Mouse (Mus musculus) kidney, postnatal 36 days (tissue): ENCODE measurements around the gene Slc6a19.
"Not testable (repeated sequence)": the region's sequence is repeated elsewhere in the genome, so short reads cannot be mapped to it uniquely, and the experiment has no call there.

Experiments used
- DNase-seq, 2 experiments: peaks; one replicate each; pipeline ENCODE4 v3.0.0; 2021 to 2022; ENCODE audit warnings: mixed read lengths in 2 of 2

The Slc6a19 gene

DNA sequence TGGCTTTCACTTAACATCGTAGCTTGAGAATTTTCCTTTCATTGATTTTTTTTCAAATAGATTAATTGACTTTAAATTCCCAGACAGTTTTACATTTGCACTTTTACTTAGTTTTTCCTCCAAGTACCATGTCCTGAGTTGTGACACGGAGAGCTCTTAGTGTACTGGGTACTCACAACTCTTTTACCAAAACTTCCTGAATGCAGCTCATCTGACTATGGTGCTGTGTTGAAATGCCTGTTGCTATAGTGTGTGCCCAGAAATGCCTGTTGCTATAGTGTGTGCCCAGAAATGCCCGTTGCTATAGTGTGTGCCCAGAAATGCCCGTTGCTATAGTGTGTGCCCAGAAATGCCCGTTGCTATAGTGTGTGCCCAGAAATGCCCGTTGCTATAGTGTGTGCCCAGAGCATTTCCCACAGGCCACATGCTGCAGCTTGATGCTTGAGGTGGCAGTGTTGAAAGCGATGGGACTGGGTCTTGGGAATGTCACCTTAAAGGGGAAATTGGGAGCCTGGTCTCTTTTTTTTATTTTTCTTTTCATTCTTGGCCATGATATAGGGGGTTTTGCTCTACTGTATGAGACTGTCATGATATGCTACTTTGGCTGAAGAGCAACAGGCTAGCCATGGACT lies at the start of gene Slc6a19:
Slc6a19 (minus strand) TSS at position 172 of the 632 bp plus-strand sequence.
- no peak for DNase-seq

DNA sequence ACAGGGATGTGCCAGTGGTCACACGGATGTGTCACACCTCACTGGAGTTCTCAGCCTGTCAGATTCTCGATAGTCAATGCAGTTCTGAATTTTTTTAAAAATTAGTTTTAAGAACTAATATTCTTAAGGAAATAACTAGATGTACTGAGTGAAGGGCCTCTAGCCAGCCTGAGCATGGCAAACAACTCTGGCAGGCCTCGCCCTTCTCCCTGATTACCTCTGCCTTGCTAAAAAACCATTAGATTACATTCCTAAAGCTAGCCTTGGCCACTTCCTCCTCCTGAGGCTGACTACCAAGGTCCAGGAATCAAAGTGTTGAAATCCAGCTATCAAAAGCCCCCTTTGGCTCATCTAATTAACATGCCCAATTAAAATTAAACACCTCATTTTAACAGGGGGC lies 46.6 kb upstream of the Slc6a19 start:
- DNase-seq, result no peak

DNA sequence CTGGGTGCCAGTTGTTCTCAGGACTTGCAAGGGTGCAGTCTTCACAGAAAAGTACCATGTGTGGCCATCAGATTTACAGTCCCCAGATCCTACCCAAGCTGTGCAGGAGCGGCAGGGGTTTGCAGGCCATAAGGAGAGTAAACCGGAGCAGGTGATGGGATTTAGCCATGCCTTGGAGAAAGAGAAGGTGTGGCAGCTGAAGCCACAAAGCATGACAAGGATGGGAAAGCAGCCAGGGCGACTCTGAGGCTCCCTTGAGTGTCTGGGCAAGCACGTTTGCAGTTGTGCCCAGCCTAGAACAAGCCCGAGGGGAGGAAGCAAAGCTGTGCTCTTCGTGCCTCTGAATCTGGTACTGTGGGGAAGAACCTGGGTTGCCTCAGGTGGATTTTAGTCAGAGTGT lies 45.8 kb upstream of the Slc6a19 start:
- DNase-seq, result peak; percentile 68 to 77

DNA sequence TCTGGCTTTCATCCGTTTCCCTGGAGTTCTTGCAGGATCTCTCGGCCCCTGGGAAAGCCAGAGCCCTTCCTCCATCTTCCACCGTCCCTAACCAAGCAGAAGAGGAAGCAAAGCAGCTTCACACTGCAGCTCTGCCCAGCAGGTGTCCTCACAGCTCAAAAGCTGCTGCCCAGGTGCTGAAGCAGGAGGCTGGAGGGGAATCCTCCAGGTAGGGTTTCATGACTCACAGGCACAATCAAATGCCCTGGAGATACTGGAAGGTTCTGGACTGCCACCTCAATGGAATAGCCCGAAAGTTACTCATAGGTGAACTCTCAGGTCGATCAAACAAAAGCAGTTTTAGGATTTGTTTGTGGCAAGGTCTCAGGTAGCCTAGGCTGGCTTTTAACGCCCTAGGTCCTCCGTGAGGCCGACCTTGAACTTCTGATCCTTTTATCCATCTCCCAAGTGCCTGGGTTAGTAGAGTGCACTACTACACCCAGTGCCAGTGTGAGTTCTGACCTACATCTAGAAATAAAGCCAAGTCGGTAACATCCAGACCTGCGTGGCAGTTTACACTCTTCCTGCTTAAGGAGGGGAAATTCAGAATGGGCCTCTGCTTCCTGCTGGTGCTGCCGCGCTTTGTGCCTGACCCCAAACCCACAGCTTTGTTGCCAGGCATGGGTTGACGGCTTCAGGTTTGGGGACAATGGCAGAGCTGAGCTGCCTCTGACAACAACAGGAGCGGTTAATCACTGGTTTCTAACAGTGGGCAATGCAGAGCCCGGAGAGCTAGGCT lies 44.2 kb upstream of the Slc6a19 start:
- peak; percentile 55 to 80 for DNase-seq

DNA sequence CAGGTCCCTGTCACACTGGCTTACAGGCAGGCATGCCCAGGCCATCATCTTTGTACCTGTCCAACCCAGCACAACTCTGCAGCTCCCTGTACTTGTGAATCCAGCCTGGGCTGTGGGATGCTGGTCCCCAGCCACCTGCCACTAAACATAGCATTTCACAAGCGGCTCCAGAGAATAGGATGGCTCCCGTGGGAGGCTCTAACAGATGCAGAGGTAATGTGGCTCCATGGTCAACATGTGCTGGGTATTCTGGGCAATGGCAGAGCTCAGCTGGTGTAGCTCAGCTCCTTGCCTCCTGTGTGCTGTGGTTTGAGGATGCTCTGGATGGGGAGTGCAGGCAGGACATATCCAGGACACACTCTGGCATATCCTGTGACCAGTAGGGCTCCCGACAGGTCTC lies 39.0 kb upstream of the Slc6a19 start:
- DNase-seq, result no peak

DNA sequence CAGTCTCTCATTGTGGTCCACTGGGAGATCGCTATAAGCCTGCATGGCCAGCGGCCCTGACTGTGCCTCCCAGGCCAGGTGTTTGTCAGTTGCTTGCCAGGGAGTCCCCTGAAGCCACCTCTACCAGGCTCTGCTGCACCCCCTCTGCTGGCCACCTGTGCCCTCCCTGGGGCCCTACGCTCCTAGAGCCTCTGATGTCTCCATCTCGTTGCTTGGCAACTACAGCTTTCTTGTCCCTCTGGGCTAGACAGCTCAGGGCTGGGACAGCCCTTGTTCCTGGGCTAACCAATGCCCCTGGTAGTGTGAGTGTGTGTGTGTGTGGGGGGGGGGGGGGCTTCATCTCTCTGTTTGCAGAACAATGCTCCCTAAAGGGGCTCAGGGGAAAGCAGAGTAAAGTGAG lies 38.3 kb upstream of the Slc6a19 start:
- DNase-seq, result no peak

GRCm38 (mm10) chr13:73740399-73740944 lies 35.8 kb upstream of the Slc6a19 start:
- DNase-seq, result not testable (repeated sequence)

DNA sequence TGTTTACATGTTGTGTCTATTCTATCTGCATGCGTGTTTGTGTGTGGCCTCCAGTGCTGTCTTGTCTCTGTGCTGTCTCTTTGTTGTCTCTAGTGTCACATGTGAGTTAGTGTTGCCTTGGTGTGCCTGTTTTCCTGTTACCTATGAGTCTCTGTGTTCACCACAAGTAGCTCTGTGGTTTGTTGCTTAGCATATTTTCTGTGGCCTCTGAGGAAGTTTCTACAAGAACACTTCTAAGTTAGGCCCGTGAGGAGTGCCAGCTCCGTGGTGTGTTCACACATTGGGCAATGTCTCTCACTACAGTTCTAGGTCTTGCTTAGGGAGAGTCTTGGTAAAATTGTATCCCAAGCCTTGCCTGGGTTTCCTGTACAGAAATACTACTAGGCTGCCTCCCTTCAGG lies 32.3 kb upstream of the Slc6a19 start:
- DNase-seq, result no peak

DNA sequence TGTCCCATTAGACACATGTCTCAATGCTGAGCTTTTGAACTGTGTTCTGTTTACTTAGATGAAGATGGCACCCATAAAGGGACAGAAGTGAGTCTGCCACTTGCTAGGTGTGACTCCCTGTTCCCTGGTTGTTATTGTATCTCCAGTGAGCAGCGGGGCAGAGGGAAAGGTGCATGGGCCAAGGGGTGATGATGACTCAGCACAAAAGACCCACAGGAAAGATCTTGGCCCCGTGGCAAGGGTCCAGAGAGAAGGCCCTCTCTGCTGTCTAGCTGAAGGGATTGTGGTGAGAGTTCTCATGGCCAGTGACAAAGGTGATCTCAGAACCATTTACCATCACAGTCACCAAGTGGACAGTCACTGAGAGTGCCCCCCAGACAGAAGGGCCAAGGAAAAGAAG lies 31.3 kb upstream of the Slc6a19 start:
- DNase-seq, result no peak

DNA sequence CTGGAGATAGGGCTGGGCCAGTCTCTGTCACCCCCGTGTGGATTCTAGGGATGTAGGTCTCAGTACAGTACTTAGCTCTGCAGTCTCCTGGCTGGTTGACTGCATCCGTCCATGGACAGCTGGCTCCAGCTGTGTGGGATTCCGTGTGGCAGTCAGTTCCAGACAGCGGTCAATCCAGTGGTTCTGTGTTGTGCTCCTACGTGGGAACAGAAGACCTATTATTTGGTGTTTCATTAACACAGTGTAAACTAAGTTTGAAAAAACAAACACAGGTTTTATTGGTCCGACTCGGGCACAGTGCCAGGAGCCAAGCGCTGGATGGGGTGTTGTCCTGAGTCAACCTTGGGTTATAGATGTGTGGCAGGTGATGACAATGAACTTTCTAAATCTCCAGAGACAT lies 30.6 kb upstream of the Slc6a19 start:
- DNase-seq, result peak in 1 of 2 experiments; percentile 29

DNA sequence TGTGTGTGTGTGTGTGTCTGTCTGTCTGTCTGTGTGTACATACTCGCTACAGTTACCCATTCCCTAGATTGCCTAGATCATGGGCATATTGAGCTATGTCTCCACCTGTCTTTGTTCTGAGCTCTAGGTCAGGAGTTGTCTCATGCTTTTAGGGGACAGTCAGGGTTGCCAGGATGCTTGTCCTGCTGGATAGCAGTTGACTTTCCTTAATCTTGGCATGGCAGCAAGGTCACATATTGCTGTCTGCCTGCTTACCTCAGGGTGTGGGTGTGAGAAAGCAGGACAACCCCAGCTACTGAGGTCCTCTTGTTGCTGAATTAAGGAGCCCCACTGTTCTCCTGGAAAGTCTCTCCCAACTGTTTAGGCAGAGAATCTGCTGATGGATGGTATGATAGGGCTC lies 29.7 kb upstream of the Slc6a19 start:
- DNase-seq, result no peak

GRCm38 (mm10) chr13:73732742-73733700 lies 28.4 kb upstream of the Slc6a19 start, which contains the start of gene Slc12a7:
TSS of gene Slc12a7 (plus strand) at chr13:73733094.
- peak; percentile 43 to 68 for DNase-seq

- DNase-seq, result no peak
Observed at GRCm38 (mm10) chr13:73732235-73732634, 27.6 kb upstream of the Slc6a19 start.

DNA sequence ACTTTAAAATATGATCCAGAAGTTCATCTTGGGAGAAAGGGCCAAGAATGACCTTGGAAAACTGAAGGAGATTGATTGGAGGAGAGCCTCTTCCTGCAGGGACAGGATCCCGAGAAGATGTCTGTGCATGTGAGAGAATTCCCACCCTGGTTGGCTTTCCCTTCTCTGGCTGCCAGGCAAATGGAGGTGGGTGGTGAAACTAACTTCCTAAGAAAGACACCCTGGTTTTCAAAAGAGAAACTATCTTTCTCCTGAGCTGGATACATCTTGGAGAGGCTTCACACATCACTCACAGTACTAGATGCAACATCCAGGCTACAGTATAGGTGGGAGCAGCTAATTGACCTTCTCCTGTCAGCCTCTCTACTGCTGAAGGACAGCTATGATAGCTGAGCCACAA lies 26.2 kb upstream of the Slc6a19 start:
- no peak for DNase-seq

- no peak for DNase-seq
Observed at GRCm38 (mm10) chr13:73728633-73729032, 24.0 kb upstream of the Slc6a19 start.

DNA sequence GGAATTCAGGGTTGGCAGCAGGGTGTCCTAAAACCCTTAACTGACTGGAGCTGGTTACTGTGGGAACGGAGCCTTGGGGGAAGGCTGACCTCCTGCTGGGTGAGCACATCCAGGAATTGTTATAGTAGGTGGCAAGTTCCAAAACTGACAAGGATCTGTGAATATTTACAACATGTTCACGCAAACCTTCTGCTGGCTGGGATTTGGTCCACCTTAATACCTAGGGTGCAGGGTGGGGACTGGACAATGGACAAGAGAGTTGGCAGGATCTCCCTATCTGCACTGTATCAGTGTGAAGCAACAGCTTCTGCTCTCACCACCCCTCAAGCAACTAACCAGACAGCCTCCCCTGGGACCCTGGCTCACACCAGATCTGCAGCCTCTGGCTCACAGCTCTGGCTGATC lies 23.0 kb upstream of the Slc6a19 start:
- peak; percentile 61 to 67 for DNase-seq

GRCm38 (mm10) chr13:73725315-73725714 lies 20.6 kb upstream of the Slc6a19 start:
- DNase-seq, result no peak

DNA sequence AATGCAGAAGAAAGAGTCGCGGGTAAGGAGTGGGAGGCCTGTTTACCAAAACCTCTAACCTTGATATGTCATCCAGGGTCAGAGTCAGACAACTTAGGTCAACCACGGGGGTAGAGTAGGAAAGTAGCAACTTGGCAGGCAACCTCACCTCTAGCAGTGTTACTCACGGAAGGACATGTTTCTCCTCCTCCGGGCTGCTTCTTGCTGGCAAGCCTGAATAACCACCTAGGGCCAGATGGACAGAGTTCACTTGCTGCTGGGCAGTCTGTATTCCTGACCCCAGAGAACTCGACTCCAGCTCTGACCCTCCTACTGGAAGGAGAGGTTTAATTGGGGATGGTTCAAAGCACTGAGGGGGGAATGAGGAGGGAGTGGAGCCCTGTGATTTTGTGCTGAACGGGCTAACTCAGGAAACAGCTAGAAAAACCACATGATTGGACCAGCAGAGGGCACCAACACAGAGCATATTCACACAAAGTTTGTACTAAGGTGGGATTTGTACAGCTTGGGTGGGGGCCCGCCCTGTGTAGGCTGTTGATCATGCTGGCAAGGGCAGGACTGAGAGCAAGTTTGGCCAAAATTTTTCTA lies 18.5 kb upstream of the Slc6a19 start:
- DNase-seq, result peak; percentile 82 to 89

DNA sequence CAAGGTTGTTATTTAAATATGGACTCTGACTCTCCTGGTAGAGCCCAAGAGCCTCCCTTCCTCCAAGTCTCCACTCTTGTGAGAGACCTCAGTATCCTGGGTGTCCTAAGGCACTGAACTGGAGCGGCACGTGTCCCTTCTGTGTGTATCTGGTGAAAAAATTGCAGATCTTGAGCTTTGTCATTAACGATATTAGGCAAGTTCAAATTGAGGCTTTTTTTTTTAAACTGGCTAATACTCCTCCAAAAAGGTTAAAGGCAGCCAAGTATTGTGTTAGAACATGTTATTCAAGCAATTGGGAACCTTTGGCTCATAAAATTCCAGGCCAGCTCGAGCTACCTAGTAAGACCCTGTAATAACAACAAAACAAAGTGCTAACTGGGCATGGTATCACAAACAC lies 15.6 kb upstream of the Slc6a19 start:
- peak; percentile 53 to 77 for DNase-seq

- peak; percentile 85 to 93 for DNase-seq
Observed at GRCm38 (mm10) chr13:73718225-73718624, 13.6 kb upstream of the Slc6a19 start.

DNA sequence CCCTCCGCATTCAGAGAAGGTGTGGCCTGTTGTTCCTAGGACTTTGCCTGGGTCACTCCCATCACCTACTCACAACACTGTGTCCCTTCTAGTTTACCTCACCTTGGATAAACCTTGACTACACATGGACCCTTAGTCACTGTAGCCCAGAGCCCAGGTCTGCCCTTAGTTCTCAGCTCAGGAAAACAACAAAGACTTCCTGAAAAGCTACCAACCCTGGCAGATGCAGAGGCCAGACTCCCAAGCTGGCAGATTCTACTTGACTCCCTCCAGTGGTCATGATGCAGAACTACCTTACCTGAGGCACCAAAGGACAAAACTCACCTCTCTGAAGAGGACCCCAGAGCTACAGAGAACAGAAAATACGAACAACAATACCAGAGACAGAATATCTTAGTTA lies 9.4 kb upstream of the Slc6a19 start:
- DNase-seq, result peak; percentile 44 to 54

DNA sequence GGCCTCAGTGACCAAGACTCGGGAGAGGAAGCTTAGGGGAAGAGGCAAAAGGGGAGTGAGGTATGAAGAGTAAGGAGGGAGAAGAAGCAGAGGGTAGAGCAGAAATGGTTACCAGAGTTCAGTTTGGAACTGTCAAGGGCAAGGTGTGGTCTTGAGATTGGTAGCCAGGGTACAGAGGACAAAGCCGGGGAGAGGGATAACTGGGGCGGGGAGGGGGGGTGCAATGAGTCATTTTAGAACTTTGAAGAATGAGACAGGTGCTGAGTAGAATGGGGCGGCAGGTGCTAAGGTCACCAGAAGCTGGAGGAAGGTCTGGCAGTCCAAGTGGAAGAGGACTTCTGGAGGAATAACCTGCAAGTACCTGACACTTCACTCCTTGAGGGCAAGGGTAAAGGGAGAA lies 8.5 kb upstream of the Slc6a19 start:
- DNase-seq, result no peak

- DNase-seq, result no peak
Observed at GRCm38 (mm10) chr13:73712228-73712627, 7.6 kb upstream of the Slc6a19 start.
